Mouse (Mus musculus): ENCODE results near the gene Plekhj1. TPM values are rescaled to one million over a fixed set of nuclear protein-coding genes. Genes with fewer than 3 reads are reported as not detected.
"Not testable (repeated sequence)": the region's sequence is repeated elsewhere in the genome, so short reads cannot be mapped to it uniquely, and the experiment has no call there.

Gene Plekhj1
- total RNA-seq (2022), result 10 to 100 TPM; 61.4 to 75.8 (median 70.7) TPM

DNA sequence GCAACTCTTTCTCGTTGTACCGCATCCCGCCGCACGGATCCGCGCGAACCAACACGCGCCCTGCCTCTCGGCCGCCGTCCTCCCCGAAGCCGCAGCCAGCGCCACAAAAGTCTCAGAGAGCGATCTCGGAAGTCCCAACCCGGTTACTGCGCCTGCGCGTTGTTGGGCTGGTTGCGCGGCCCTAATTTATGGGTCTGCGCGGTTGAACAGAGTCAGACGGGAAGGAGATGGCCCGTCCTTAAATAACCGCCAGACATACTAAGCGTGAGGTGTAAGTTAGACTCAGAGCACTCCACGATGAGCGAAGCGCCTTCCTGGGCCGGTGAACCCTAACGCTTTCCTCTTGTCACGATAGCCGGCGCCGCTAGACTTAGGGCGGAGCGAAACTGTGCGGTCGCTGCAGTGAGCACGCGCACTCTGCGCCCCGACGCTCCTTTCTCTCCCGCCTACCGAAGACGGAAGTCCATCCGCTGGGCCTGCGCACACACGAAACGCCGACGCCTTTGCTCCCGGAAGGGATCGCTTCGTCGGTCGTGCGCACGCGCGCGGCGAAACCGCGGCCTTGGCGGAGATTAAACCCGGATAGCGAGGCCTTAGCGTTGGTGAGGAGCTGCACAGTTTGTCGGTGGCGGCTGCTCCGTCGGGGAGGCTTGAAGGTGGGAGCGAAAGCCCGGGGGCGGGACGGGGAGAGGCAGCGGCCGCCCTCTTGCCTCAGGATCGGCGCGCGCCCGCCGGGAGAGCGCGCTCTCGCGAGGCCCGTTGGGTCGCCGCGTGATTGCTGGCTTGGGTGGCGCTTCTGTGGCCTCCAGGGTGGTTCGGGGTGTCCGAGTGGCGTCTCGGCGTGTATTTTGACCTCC lies at the start of gene Plekhj1, which contains the start of gene Sf3a2:
TSS of gene Plekhj1 (minus strand) at position 477 of the 857 bp plus-strand sequence.
TSS of gene Sf3a2 (plus strand) at position 49 of the 857 bp plus-strand sequence.
- DNase-seq (ENCODE audit: low spot score in 2 of 2), result peak; percentile 94 to 96

DNA sequence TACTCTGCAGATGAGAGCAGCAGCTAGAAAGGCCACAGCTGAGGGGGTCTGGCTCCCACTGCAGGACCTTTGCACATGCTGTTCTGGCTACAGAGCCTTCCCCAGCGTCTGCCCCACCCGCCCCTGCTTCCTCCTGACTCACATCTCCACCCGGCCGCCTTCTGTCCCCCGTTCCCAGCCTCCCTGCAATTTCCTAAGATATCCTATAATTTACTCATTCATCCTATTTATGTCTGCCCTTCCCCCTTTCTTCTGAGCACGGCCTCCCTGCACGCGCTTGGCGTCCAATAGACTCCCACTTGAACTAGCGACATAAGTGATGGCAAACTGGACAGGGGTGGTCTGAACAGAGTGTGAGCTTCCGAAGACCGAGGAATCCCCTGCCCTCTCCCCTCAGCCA lies 47.3 kb upstream of the Plekhj1 start:
- no peak for DNase-seq (ENCODE audit: low spot score in 2 of 2)

DNA sequence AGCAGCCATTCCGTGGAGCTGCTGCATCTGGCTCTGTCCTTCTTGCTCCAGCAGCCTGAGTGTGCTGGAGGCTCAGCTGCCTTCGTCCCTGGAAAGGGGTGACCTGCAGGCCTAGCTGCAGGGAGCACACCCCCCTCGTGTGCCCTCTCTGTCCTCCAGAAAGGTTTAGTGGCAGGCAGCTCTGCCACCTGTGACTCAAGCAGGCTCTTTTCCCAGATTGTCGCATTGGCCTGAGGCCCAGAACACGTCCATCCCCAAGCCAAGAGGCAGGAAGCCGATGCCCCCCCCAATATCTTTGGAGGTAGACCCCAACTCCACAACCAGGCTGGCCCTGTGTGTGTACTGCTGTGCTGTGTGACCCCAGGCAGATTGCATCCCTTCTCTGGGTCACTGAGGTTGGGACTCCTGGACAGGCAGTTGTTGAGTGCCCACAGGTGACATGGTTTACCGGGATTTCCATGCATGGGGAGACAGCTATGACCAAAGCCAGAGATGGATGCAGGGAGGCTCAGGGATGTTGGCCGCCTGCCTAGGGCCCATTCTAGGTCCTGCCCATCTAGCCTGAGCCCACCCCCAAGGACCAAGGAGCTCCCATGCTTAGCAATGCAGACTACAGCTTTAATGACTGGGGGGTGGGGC lies 46.7 kb upstream of the Plekhj1 start:
- no peak for DNase-seq (ENCODE audit: low spot score in 2 of 2)

GRCm38 (mm10) chr10:80843931-80844547 lies 45.6 kb upstream of the Plekhj1 start, which contains the start of gene Lingo3:
Gene Lingo3 (minus strand): TSS chr10:80844039.
- no peak for DNase-seq (ENCODE audit: low spot score in 2 of 2)

DNA sequence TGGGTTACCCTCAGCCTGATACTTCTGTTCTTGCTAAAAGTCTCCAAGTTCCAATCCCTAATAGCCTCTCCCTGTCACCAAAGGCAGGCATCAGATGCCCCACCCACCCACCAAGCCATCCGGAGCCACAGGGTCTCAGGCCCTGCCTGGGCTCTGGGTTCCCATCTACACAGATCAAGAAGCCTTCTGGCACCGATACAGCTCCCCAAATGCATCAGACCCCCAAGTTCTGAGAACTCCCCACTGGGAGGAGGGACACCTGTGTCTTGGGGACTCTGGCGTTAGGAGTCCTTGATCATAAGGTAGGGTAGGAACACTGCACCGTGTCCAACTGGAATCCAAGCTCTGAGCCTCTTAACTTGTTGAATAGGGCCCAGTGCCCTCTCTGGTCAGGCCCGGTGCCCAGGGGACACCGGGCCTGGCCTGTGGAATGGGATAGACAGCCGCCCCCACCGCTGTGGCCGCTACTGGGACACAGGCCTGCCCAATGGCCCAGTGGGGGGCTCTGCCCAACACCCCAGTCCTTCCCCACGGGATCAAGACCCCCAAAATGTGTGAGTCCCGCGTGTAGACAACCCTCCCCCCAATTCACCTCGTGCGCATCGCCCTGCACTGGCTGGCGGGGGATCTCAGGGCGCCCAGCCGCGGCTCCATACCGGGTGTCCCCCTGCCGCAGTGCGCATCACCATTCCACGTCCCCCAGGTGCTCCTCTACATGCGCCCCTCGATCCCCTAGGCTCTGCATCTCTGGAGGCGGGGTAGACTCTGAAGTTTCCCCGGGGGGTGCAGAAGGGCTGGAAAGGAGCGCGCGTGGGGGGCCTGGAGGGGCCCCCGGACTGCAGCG lies 44.9 kb upstream of the Plekhj1 start:
- no peak for DNase-seq (ENCODE audit: low spot score in 2 of 2)

DNA sequence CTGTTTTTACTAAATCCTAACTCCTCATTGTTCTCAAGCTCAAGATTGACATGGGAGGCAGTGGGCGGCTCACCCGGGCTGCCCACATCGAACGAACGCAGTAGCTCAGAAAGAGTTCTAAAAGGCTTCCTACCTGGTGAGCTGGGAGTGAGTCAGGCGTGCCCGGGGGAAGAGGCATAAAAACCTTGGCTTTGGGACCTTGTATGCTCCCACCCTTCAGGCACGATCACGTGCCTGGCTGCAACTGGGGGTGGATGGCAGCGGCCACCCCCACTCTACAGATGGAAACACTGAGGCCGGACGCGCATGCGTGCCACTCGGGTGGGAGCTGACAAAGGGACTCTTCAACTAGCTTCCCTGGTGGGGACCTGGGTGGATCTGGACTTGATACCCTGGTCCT lies 43.9 kb upstream of the Plekhj1 start:
- DNase-seq (ENCODE audit: low spot score in 2 of 2), result no peak

- no peak for DNase-seq (ENCODE audit: low spot score in 2 of 2)
These were observed 43.3 kb upstream of the Plekhj1 start for GRCm38 (mm10) chr10:80841685-80842084.

- no peak for DNase-seq (ENCODE audit: low spot score in 2 of 2)
These were observed 41.4 kb upstream of the Plekhj1 start for GRCm38 (mm10) chr10:80839848-80840247.

DNA sequence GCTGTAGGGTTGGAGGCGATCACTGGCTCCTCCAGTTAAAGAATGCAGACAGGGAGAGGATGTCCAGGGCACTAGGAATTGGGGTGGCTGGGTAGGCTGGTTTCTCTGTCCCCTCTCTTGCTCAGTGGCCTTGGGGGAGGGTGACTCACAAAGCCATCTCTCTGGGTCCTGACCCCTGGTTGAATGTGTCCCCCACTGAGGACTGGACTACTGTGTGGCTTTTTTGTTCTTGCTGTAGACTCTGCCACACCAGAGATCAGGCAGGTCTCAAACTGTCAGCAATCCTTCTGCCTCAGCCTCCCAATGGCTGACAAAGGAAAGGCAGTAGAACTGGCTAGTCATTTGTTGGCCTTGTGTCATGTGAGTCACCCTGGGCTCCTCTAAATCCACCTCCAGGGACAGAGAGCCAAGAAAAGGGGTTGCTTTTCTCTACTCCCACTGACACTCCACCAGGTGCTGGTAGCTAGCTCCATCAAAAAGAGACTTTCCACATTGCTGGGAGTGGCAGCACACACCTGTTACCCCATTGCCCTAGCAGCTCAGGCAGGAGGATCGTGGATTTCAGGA lies 40.0 kb upstream of the Plekhj1 start:
- DNase-seq (ENCODE audit: low spot score in 2 of 2), result no peak

GRCm38 (mm10) chr10:80837827-80838226 lies 39.4 kb upstream of the Plekhj1 start:
- DNase-seq (ENCODE audit: low spot score in 2 of 2), result no peak

- DNase-seq (ENCODE audit: low spot score in 2 of 2), result no peak
These were observed 38.5 kb upstream of the Plekhj1 start for GRCm38 (mm10) chr10:80836949-80837379.

DNA sequence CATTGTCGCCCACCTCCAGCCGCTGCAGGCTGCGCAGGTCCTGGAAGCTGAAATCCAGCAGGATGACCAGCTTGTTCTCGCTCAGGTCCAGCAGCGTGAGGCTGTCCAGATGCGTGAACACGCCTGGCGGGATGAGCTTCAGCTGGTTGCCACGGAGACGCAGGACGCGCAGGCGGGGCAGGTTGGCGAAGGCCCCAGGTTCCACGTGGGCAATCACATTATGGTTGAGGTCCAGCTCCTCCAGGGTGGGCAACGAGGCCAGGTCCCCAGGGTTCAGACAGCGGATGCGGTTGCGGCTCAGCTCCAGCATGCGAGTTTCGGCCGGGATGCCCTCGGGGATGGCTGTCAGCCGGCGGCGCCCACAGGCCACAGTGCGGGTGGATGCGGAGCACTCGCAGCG lies 37.2 kb upstream of the Plekhj1 start:
- DNase-seq (ENCODE audit: low spot score in 2 of 2), result no peak

- no peak for DNase-seq (ENCODE audit: low spot score in 2 of 2)
These were observed 34.4 kb upstream of the Plekhj1 start for GRCm38 (mm10) chr10:80832818-80833217.

- DNase-seq (ENCODE audit: low spot score in 2 of 2), result no peak
These were observed 32.7 kb upstream of the Plekhj1 start for GRCm38 (mm10) chr10:80831136-80831535.

DNA sequence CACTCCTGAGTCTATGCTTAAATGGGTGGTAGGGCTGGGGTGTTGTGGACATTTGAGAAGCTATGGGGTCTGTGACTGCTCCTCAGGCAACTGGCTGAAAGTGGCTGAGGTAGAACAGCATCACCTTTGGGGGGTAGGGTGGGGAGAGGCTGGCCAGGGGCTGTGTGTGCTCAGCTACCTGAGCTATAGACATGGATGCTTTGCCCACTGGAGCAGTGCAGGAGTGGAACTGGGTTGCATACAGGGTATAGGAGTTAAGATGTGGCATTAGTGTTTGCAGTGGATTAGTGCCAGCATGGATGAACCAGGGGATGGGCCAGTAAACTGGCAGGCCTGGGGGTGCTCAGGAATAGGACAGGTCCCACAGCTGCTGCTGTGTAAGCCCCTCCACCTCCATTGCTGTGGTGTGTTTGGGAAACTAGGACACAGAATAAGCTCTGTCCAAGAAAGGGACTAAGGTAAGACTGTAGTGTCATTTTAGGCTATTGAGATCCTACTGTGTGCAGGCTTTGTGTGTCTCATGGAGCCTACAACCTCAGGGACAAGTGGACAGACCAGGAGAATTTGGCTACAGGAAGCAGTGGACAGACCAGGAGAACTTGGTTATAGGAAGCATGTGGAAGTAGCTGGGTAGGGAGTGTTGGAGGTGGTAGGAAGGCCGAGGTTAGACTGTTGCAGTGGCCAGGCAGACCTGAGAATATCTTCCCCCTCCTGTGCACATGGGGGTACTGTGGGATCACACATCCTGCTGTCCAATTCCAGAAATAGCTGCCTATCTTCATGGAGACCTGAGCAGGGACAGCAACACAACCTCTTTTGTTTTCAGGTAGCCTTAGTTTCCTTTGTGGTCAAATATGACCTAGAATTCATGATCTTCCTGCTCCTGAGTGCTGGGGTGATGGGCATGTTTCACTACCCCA lies 31.2 kb upstream of the Plekhj1 start:
- no peak for DNase-seq (ENCODE audit: low spot score in 2 of 2)

DNA sequence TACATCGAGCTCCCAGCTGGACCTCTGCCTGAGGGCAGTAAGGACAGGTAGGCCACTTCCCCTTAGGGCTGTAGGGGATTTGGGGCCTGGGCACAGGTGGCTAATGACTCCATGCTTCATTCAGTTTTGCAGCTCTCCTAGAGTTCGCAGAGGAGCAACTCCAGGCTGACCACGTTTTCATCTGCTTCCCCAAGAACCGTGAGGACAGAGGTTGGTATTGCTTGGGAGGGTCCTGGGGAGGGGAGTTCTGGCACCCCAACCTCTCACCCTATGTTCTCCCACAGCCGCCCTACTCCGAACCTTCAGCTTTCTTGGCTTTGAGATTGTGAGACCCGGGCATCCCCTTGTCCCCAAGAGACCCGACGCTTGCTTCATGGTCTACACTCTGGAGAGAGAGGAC lies 30.2 kb upstream of the Plekhj1 start:
- DNase-seq (ENCODE audit: low spot score in 2 of 2), result not testable (repeated sequence)

GRCm38 (mm10) chr10:80827870-80828420 lies 29.5 kb upstream of the Plekhj1 start:
- no peak for DNase-seq (ENCODE audit: low spot score in 2 of 2)

- no peak for DNase-seq (ENCODE audit: low spot score in 2 of 2)
These were observed 28.8 kb upstream of the Plekhj1 start for GRCm38 (mm10) chr10:80827063-80827869.

Data from layer of hippocampus, adult 8-10 months (tissue).